Comparison of ENCODE assay signal across 28 mouse cellular contexts in genomic region chr11:108013390-108013789, GRCm38 (mm10).
A peak's percentile ranks its signal among the peaks of the same experiment; 100 is the strongest.
DNase-seq lines count a peak whose midpoint lies in the region; ATAC-seq and TF ChIP-seq lines count a peak whose summit lies in the region.
"Had no signal": no experiment of that assay in that cellular context is flagged by ENCODE, and none has a peak within 500 bp of the region (broad histone marks: within the 10 kb centered on the region; RNA-seq: fewer than 3 reads in every experiment).

No protein-coding gene starts in this region.

- no peaks in the 10 kb centered on the region for H3K27me3 ChIP-seq in heart, embryonic 11.5 days (ENCODE audit: control insufficient read depth, insufficient read depth, low read length)
- H3K27me3 ChIP-seq in heart, adult 2 months (ENCODE audit: control insufficient read depth, insufficient read depth, low read length) = no peaks in the 10 kb centered on the region
- H3K27me3 ChIP-seq in kidney, embryonic 16.5 days (ENCODE audit: insufficient read depth, low read length) = no peaks in the 10 kb centered on the region
- H3K27me3 ChIP-seq in kidney, embryonic 14.5 days (ENCODE audit: control insufficient read depth, insufficient read depth, low read length) = no peaks in the 10 kb centered on the region
- H3K27me3 ChIP-seq in lung, embryonic 16.5 days (ENCODE audit: control insufficient read depth, insufficient read depth, low read depth, low read length) = no peaks in the 10 kb centered on the region
- H3K27me3 ChIP-seq: forebrain, embryonic 13.5 days; heart, embryonic 12.5 days; hindbrain, embryonic 13.5 days; midbrain, embryonic 15.5 days; neural tube, embryonic 12.5 days had no signal

- no peak overlapping the region for H3K9ac ChIP-seq in heart, embryonic 11.5 days (ENCODE audit: low read depth, low read length)
- no peak overlapping the region for H3K9ac ChIP-seq in heart, adult 2 months (ENCODE audit: low read depth, low read length)
- H3K9ac ChIP-seq in kidney, embryonic 16.5 days (replicated peaks; ENCODE audit: low read length) = no peak overlapping the region
- H3K9ac ChIP-seq in kidney, embryonic 14.5 days (ENCODE audit: low read depth, low read length) = no peak overlapping the region
- H3K9ac ChIP-seq in lung, embryonic 16.5 days (ENCODE audit: low read length) = no peak overlapping the region
- H3K9ac ChIP-seq: forebrain, embryonic 13.5 days; heart, embryonic 12.5 days; hindbrain, embryonic 13.5 days; liver, embryonic 14.5 days; midbrain, embryonic 15.5 days; neural tube, embryonic 12.5 days had no signal

- no peak for TF ChIP-seq EP300 in heart, adult 2 months (IDR thresholded peaks at IDR 0.05; ENCODE audit: insufficient read depth, low read depth, low read length)

- no peak for TF ChIP-seq CTCF in heart, adult 2 months (IDR thresholded peaks at IDR 0.05)

- H3K79me2 ChIP-seq in heart, adult 2 months (replicated peaks; ENCODE audit: control insufficient read depth, insufficient read depth, low read length) = no peaks in the 10 kb centered on the region

- H3K36me3 ChIP-seq in heart, embryonic 11.5 days (ENCODE audit: control insufficient read depth, insufficient read depth, low read length) = no peaks in the 10 kb centered on the region
- no peaks in the 10 kb centered on the region for H3K36me3 ChIP-seq in heart, adult 2 months (ENCODE audit: control insufficient read depth, insufficient read depth, low read length)
- H3K36me3 ChIP-seq in kidney, embryonic 16.5 days (ENCODE audit: insufficient read depth, low read length) = 0 out of 2 replicates have a peak, but pooled peaks cover under 1% of the 10 kb centered on the region
- no peaks in the 10 kb centered on the region for H3K36me3 ChIP-seq in kidney, embryonic 14.5 days (ENCODE audit: control insufficient read depth, insufficient read depth, low read length)
- no peaks in the 10 kb centered on the region for H3K36me3 ChIP-seq in lung, embryonic 16.5 days (ENCODE audit: control insufficient read depth, insufficient read depth, low read length)
- H3K36me3 ChIP-seq: hindbrain, embryonic 13.5 days; midbrain, embryonic 15.5 days; neural tube, embryonic 12.5 days had no signal

- H3K4me1 ChIP-seq in heart, embryonic 11.5 days (ENCODE audit: control insufficient read depth, insufficient read depth, low read length) = no peaks in the 10 kb centered on the region
- H3K4me1 ChIP-seq in heart, adult 2 months (ENCODE audit: control insufficient read depth, insufficient read depth, low read length) = no peaks in the 10 kb centered on the region
- H3K4me1 ChIP-seq in kidney, embryonic 16.5 days (ENCODE audit: insufficient read depth, low read length) = no peaks in the 10 kb centered on the region
- no peaks in the 10 kb centered on the region for H3K4me1 ChIP-seq in kidney, embryonic 14.5 days (ENCODE audit: control insufficient read depth, insufficient read depth, low read length)
- 0 out of 2 replicates have a peak, but pooled peaks cover 2% of the 10 kb centered on the region for H3K4me1 ChIP-seq in lung, embryonic 16.5 days (replicated peaks; ENCODE audit: control insufficient read depth, insufficient read depth, low read length)
- H3K4me1 ChIP-seq: forebrain, embryonic 13.5 days; midbrain, embryonic 15.5 days; neural tube, embryonic 12.5 days had no signal

- no peak overlapping the region for H3K4me2 ChIP-seq in heart, embryonic 11.5 days
- no peak overlapping the region for H3K4me2 ChIP-seq in kidney, embryonic 16.5 days (replicated peaks; ENCODE audit: low read depth, low read length)
- H3K4me2 ChIP-seq in kidney, embryonic 14.5 days (replicated peaks; ENCODE audit: low read depth, low read length) = no peak overlapping the region
- H3K4me2 ChIP-seq in lung, embryonic 16.5 days (ENCODE audit: low read depth, low read length) = no peak overlapping the region
- H3K4me2 ChIP-seq: forebrain, embryonic 13.5 days; heart, embryonic 12.5 days; hindbrain, embryonic 13.5 days; midbrain, embryonic 15.5 days; neural tube, embryonic 12.5 days had no signal

- ATAC-seq in heart, embryonic 11.5 days (replicated peaks; ENCODE audit: insufficient number of reproducible peaks, low FRiP score, low TSS enrichment) = no peak
- ATAC-seq in kidney, embryonic 16.5 days (ENCODE audit: low FRiP score, low TSS enrichment) = no peak
- no peak for ATAC-seq in kidney, embryonic 14.5 days (ENCODE audit: low FRiP score, low TSS enrichment)
- ATAC-seq in lung, embryonic 16.5 days (ENCODE audit: low read depth) = peak; percentile 65
- ATAC-seq: forebrain, embryonic 13.5 days; inflammation-experienced regulatory T-cells, adult 6 months; midbrain, embryonic 15.5 days had no signal

- 0 out of 2 replicates have a peak overlapping the region, but pooled peaks have one; percentile 2 for H3K27ac ChIP-seq in heart, embryonic 11.5 days (ENCODE audit: low read depth, low read length)
- H3K27ac ChIP-seq in heart, adult 2 months = no peak overlapping the region
- peak overlapping the region; percentile 4; the same call in 1 of the 2 replicates for H3K27ac ChIP-seq in kidney, embryonic 16.5 days (ENCODE audit: low read length)
- no peak overlapping the region for H3K27ac ChIP-seq in kidney, embryonic 14.5 days (ENCODE audit: low read depth, low read length)
- H3K27ac ChIP-seq in lung, embryonic 16.5 days (ENCODE audit: low read length) = no peak overlapping the region
- H3K27ac ChIP-seq: forebrain, embryonic 13.5 days; liver, embryonic 14.5 days; midbrain, embryonic 15.5 days; neural tube, embryonic 12.5 days had no signal

- WGBS in heart, embryonic 11.5 days (ENCODE audit: insufficient replicate concordance) = 63% methylated on average over 5 of the region's 5 CpGs
- WGBS in heart, adult 2 months = 61% methylated on average over 5 of the region's 5 CpGs
- 67% methylated on average over 5 of the region's 5 CpGs for WGBS in kidney, embryonic 16.5 days
- 69% methylated on average over 5 of the region's 5 CpGs for WGBS in kidney, embryonic 14.5 days
- WGBS in lung, embryonic 16.5 days = 39% methylated on average over 5 of the region's 5 CpGs

- no peak for DNase-seq in heart, adult 2 months
- no peak for DNase-seq in lung, postnatal 25 days (ENCODE audit: low spot score)
- DNase-seq in NIH3T3 (ENCODE audit: low read depth) = peak; percentile 8
- DNase-seq in gastrocnemius, postnatal 25 days = no peak
- DNase-seq: adrenal gland, postnatal 25 days; cerebellum, adult 2 months; cerebellum, postnatal 14 days; gastrocnemius, postnatal 10 days; heart, postnatal 14 days; kidney, adult 11 months; kidney, postnatal 10 days; layer of hippocampus, postnatal 36 days; left cerebral cortex, postnatal 4 days; liver; lung, adult 2 months; thymus, adult 2 months; thymus, postnatal 36 days had no signal

- intact Hi-C loops in heart, adult 2 months (cut with DNase I) = loop anchor here (5.0 kb wide), 1 partner anchor 404 kb away; no protein-coding TSS in a partner anchor

- H3K4me3 ChIP-seq in heart, embryonic 11.5 days (ENCODE audit: low read depth, low read length) = no peak overlapping the region
- no peak overlapping the region for H3K4me3 ChIP-seq in heart, adult 2 months
- no peak overlapping the region for H3K4me3 ChIP-seq in kidney, embryonic 16.5 days (ENCODE audit: low read length)
- H3K4me3 ChIP-seq in kidney, embryonic 14.5 days (ENCODE audit: low read length) = no peak overlapping the region
- H3K4me3 ChIP-seq in lung, embryonic 16.5 days (ENCODE audit: low read length) = no peak overlapping the region
- H3K4me3 ChIP-seq: forebrain, embryonic 13.5 days; heart, embryonic 12.5 days; hindbrain, embryonic 13.5 days; midbrain, embryonic 15.5 days; neural tube, embryonic 12.5 days had no signal

- no peak for TF ChIP-seq POLR2A in heart, adult 2 months (IDR thresholded peaks at IDR 0.05; ENCODE audit: insufficient read depth, low read depth, low read length)

- H3K9me3 ChIP-seq in heart, embryonic 11.5 days (replicated peaks; ENCODE audit: control insufficient read depth, low read length) = no peaks in the 10 kb centered on the region
- no peaks in the 10 kb centered on the region for H3K9me3 ChIP-seq in kidney, embryonic 16.5 days (ENCODE audit: low read length)
- no peaks in the 10 kb centered on the region for H3K9me3 ChIP-seq in kidney, embryonic 14.5 days (ENCODE audit: control insufficient read depth, low read length)
- H3K9me3 ChIP-seq in lung, embryonic 16.5 days (ENCODE audit: control insufficient read depth, low read length) = no peaks in the 10 kb centered on the region
- H3K9me3 ChIP-seq: forebrain, embryonic 13.5 days; heart, embryonic 12.5 days; hindbrain, embryonic 13.5 days; midbrain, embryonic 15.5 days; neural tube, embryonic 12.5 days had no signal

Comparison
In these comparisons a context has a peak if more than half of its experiments do, and no peak if none do; other contexts are left out.
1. H3K27ac ChIP-seq: peak in heart, embryonic 11.5 days (single experiment) and kidney, embryonic 16.5 days (single experiment); none in heart, adult 2 months (single experiment), kidney, embryonic 14.5 days (single experiment) and lung, embryonic 16.5 days (single experiment).